Mouse (Mus musculus) cerebellum, postnatal 4 days (tissue): ENCODE data around the gene Map3k20.

Source experiments
- DNase-seq, 2 experiments: peaks; one replicate each; pipeline ENCODE4 v3.0.0; 2022; ENCODE audit warnings: low spot score in 2 of 2, mixed read lengths in 1 of 2

Map3k20 gene

DNA sequence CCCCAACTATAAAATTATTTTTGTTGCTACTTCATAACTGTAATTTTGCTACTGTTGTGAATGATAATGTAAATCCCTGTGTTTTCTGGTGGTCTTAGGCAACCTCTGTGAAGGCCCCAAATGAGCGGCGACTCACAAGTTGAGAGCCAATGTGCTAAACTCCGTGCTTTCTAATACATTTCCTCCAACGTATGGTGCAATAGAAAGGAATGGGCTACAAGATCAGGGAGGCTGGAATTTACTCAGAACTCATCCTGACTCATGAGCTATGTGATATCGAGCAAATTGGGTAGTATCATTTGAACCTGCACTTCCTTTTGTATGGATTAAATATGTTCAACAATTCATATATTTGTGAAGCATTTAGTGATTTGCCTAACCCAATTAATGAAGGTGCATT is 4.9 kb upstream of the Map3k20 start:
- no peak for DNase-seq

DNA sequence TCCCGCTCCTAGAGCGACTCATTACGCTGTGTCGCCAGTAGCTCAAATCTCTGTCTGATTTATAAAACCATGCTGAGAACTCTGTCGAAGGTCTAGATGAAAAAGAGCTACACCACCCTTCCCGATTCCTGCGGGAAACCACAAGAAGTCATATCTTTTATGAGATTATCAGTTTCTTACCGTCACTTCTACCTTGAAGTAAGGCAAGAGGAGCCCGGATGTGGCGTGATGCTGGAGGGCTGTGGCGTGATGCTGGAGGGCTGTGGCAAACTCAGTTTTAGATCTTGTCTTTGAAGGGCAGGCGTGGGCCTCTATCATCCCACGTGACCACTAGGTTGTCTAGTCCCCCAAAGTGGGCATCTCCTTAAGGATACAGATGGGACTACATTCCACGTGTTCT is 3.5 kb upstream of the Map3k20 start:
- no peak for DNase-seq

- DNase-seq: no peak
Measured at GRCm38 (mm10) chr2:72282733-72283132, 2.7 kb upstream of the Map3k20 start.

GRCm38 (mm10) chr2:72284689-72285088 is 748 bp upstream of the Map3k20 start:
- no peak for DNase-seq

- DNase-seq: peak in 1 of 2 experiments; percentile 26
Measured at GRCm38 (mm10) chr2:72285888-72286661, 638 bp downstream of the Map3k20 start.

DNA sequence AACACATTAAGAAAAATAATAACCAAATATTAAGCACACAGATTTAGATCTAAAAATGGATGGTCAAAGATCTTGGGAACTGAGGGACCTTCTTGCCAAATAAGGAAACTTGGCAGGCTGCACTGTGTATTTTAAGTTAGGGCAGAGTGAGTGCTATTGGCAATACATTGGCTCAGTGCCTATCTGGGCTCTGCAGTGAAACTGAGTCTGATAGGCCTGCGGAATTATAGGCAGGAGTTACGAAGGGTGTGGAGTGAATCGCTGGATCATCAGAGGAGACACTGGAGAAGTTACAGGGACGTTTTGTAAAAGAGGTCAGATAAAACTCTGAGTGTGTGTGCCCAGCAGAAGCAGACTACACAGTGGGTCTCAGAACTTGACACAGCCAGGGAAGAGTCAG is 1.7 kb downstream of the Map3k20 start:
- no peak for DNase-seq

DNA sequence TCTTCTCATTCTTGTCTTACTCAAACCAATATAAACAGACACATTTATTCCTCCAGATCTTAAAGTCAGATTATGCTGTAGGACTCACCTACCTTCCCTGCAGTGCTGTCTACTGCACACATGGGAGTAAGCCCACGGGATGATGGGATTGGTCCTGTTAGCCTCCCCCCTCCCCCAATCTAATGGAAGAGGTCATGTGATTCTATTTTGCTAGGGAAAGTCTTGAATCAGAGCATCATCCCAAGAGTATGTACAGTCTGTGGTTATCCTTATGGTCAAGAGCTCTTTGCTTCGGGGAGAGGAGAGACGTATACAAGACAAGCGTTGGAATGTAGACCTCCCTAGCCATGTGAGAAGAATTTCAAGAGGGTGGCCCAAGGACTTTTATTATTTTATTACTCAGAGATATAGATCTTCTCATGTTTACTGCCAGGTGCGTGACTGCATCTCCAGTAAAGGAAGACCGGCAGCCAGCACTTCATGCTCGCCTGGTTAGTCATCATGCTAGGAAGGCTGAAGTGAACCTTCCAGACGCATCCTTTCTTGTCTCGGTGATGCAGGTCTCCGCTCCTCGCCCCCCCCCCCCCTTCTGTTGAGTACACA is 3.6 kb downstream of the Map3k20 start:
- DNase-seq: no peak

GRCm38 (mm10) chr2:72291103-72291502 is 5.7 kb downstream of the Map3k20 start:
- DNase-seq: no peak

DNA sequence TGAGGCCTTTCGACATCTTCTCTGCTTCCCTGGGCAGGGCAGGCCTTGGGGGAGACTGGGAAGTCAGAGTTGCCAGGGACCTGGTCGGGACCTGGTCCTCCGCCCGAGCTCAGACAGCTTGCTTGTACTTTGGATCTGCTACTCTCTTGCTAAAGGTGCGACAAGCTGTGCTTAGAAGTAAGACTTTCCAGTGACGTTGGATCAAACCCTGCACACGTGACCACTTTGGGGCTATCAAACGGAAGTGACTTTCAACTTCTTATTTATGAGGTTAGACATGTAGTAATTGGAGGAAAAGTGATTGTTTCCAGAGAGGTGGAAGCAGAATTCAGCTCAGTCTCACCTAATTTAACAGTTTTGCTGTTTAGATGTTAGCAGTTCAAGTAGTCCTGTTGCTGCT is 7.1 kb downstream of the Map3k20 start:
- DNase-seq: no peak

GRCm38 (mm10) chr2:72294994-72295393 is 9.6 kb downstream of the Map3k20 start:
- DNase-seq: no peak

GRCm38 (mm10) chr2:72296984-72297715 is 11.7 kb downstream of the Map3k20 start:
- DNase-seq: no peak

DNA sequence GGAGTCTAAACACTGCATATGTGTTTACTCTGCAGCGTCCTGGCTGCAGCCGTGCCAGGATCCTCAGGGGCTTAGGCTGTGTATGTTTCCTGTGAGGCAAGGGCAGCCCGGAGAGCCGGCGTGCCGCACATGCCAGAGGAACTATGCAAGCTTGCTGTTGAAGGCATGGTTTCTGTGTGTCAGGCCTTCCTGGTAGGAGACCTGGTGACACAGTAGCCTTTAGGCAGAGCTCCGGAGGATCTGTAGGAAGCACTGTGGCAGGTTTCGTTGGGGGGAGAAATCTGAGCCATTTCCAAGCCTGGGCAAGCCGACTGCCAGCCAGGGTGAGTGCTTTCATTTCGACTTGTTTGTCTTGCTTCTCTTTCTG is 12.3 kb downstream of the Map3k20 start:
- DNase-seq: no peak

DNA sequence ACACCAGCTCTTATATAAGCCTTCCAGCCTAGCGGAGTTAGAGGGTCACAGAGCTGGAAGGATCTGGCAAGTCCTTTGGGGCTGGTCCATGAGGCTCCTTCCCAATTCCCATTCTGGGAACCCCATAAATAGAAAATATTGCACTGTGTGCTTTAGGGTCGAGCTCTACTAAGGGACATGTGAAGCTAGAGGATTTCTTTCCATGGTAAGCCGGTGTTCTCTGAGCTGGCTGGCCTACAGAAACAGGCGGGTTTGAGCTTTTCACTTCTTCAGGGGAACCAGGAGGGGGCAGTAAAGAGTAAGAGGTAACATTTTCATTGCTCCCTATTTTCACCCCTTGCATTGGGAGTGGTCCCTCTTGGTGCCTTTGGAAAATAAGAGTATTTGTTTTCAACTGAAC is 13.0 kb downstream of the Map3k20 start:
- DNase-seq: no peak

DNA sequence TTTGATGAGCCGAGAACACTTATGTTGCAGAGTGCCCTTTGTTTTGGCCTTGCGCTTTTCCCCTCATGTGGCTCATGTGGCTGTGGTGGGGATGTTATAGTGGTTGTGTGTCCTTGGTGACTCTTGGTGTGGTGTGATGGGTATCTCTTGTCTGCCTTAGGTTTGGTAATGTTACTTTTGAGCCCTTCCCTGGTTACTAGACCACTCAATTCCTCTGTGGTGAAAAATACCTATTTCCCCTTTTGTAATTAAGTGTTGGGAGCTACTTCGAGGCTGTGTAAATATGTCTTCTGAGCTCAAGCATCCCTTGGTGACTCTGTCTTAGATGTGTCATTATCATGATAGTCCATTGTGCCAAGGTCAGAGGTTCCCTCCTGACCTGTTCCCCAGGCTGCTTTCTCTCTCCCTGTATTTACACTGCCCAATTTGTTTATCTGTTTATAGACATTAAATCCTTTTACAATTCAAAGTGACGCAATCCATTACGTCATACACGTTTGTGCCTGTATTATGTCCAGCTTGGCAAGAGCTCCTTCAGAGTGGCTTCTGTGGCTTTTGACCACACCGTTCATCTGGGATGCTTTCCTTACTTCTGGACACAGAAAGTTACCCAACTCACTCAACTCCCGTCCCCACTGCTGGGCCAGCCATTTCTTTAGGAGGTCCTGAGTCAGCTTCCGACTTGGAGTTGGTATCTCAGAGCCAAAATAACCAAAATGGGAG is 15.9 kb downstream of the Map3k20 start:
- DNase-seq: no peak

DNA sequence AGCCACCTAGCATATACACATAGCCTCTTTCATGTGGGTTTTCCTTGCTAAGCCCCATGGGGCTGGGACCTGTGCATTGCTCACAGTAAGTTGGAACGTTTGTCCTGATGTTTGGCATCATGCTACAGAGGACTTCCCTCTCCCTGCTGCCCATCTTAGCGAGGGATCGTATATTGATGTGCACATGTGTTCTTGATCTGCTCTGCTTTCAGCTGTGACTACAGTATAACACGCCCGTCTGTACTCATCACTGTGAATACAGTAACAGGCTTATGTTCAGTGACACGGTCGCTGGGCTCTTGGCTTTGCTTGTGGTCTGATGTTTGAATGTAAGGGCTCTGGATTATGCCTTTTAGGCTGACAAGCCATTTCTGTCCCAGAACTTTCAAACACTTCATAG is 20.3 kb downstream of the Map3k20 start:
- DNase-seq: no peak

GRCm38 (mm10) chr2:72308351-72308750 is 22.9 kb downstream of the Map3k20 start:
- no peak for DNase-seq

DNA sequence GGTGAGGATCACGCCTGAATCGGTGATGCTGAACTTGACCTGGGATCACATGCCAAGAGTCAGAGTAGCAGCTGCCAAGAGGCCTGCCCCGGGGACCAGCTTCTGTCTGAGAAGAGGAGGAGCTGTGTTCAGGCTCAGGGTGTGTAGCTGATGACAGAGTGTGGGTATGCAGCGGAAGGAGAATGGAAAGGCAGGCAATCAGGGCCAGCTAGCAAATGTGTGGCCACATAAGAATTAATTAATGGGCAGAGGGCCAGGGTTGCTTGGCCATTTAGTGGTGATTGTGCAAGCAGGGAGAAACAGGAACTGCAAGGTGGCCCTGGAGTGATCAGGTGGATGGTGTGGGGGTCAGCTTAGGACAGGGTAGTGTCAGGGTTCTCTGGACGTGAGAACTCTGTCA is 23.5 kb downstream of the Map3k20 start:
- no peak for DNase-seq

- no peak for DNase-seq
Measured at GRCm38 (mm10) chr2:72311486-72311885, 26.0 kb downstream of the Map3k20 start.

- DNase-seq: no peak
Measured at GRCm38 (mm10) chr2:72313312-72313711, 27.9 kb downstream of the Map3k20 start.

GRCm38 (mm10) chr2:72318421-72318820 is 33.0 kb downstream of the Map3k20 start:
- DNase-seq: no peak

- no peak for DNase-seq
Measured at GRCm38 (mm10) chr2:72319028-72319798, 33.8 kb downstream of the Map3k20 start.

DNA sequence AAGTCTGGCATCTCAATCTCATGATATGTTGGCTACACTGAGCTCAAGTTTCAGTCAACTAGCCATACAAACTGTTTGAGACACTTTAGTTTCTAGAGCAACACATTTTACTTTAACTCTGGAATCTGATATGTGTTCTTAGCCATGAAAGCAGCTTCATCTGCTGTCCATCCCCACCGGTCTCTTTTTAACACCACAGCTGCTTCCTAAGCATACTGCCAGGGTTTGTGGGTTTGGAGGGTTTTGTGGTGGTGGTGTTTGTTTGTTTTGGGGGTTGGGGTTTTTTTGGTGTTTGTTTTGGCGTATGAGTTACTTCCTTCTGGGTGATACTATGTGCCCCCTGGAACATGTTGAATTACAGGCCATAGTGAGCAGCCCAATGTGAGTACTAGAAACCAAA is 35.2 kb downstream of the Map3k20 start:
- no peak for DNase-seq
